Mouse (Mus musculus) ES-Bruce4 (cell line): ENCODE measurements around the gene Kctd7. TPM values are rescaled to one million over a fixed set of nuclear protein-coding genes. Genes with fewer than 3 reads are reported as not detected.

Experiments
- H3K27ac ChIP-seq: 2 replicates; pipeline ENCODE4 v1.5.1; 2012; ENCODE audit warnings: low read length, inconsistent platforms; ENCODE audit not compliant: insufficient read depth
- H3K27me3 ChIP-seq: 2 replicates; pipeline ENCODE4 v1.6.1; 2012; ENCODE audit warnings: mild to moderate bottlenecking, low read length, inconsistent platforms; ENCODE audit not compliant: control insufficient read depth, poor library complexity, insufficient read depth, severe bottlenecking
- H3K36me3 ChIP-seq: 2 replicates; pipeline ENCODE4 v1.6.1; 2012; ENCODE audit warnings: inconsistent platforms, mild to moderate bottlenecking, low read length, moderate library complexity; ENCODE audit not compliant: control insufficient read depth, poor library complexity, insufficient read depth, severe bottlenecking
- H3K4me1 ChIP-seq: one replicate; pipeline ENCODE4 v1.8.1; 2011; ENCODE audit warnings: low read length; ENCODE audit not compliant: control insufficient read depth, insufficient read depth
- H3K4me3 ChIP-seq: 2 replicates; pipeline ENCODE4 v1.5.1; 2011; ENCODE audit warnings: low read depth, mild to moderate bottlenecking, low read length
- H3K9ac ChIP-seq: 2 replicates; pipeline ENCODE4 v1.6.1; 2012; ENCODE audit warnings: low read depth, mild to moderate bottlenecking, inconsistent platforms; ENCODE audit not compliant: poor library complexity, severe bottlenecking
- H3K9me3 ChIP-seq: replicated peaks from 2 replicates; pipeline ENCODE4 v1.6.1; 2012; ENCODE audit warnings: mild to moderate bottlenecking, low read length, inconsistent platforms; ENCODE audit not compliant: control insufficient read depth, poor library complexity, insufficient read depth, severe bottlenecking
- CTCF ChIP-seq: IDR thresholded peaks from one replicate; pipeline ENCODE4 v1.8.1; 2011; ENCODE audit warnings: low read depth, low read length
- EP300 ChIP-seq: IDR thresholded peaks from 2 replicates; pipeline ENCODE4 v1.6.1; 2011; ENCODE audit warnings: low read depth, low read length; ENCODE audit not compliant: insufficient read depth
- POLR2A ChIP-seq: IDR thresholded peaks from one replicate; pipeline ENCODE4 v1.8.1; 2011; ENCODE audit warnings: low read length; ENCODE audit not compliant: insufficient read depth
- polyA plus RNA-seq: library from polyadenylated mRNA; stranded (reverse); fragments of >200 nt; gene quantifications from 2 replicates; pipeline ENCODE4 v1.2.4, GENCODE M21; 2011; ENCODE audit warnings: low read depth; ENCODE audit not compliant: missing spikeins, insufficient read depth, insufficient read length

Kctd7 gene
- polyA plus RNA-seq, 1 experiment, result 0.97 TPM

DNA sequence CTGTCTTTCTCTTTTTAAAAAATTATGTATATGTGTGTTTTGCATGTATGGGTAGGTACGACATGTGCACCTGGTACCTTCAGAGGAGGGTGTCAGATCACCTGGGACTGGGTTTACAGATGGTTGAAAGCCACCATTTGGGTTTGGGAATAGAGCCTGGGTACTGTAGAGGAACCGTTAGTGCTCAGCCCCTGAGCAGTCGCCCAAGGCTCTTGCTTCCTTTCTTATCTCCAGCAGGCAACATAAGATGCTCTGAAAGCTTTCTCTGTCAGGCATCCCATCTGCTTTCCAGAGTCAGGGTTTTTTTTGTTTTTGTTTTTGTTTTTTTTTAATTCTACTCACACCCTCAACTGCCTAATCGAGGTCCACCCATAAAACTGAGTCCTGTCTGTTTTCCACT is 20.6 kb downstream of the Kctd7 start:
- TF ChIP-seq CTCF, result no peak
- no peak for TF ChIP-seq EP300
- TF ChIP-seq POLR2A, result no peak

GRCm38 (mm10) chr5:130169109-130169508 is 24.4 kb downstream of the Kctd7 start:
- H3K36me3 ChIP-seq, result no peaks in the 10 kb centered on the region
- H3K27me3 ChIP-seq, result no peaks in the 10 kb centered on the region
- no peak overlapping the region for H3K9ac ChIP-seq
- no peak overlapping the region for H3K27ac ChIP-seq
- no peaks in the 10 kb centered on the region for H3K4me1 ChIP-seq
- TF ChIP-seq CTCF (no peak), EP300 (no peak), POLR2A (no peak)
- H3K4me3 ChIP-seq, result no peak overlapping the region
- 0 out of 2 replicates have a peak, but pooled peaks cover 3% of the 10 kb centered on the region for H3K9me3 ChIP-seq

More for the DNA sequence above, 20.6 kb downstream of the Kctd7 start:
- Histone ChIP-seq H3K9ac (no peak overlapping the region), H3K4me1 (no peaks in the 10 kb centered on the region), H3K9me3 (0 out of 2 replicates have a peak, but pooled peaks cover 3% of the 10 kb centered on the region), H3K4me3 (no peak overlapping the region), H3K27me3 (no peaks in the 10 kb centered on the region), H3K36me3 (no peaks in the 10 kb centered on the region), H3K27ac (no peak overlapping the region)

GRCm38 (mm10) chr5:130170666-130171422 is 26.2 kb downstream of the Kctd7 start:
- Histone ChIP-seq H3K9me3 (0 out of 2 replicates have a peak, but pooled peaks cover 3% of the 10 kb centered on the region), H3K27ac (no peak overlapping the region), H3K9ac (peak overlapping the region; percentile 91), H3K27me3 (no peaks in the 10 kb centered on the region), H3K36me3 (no peaks in the 10 kb centered on the region), H3K4me3 (peak overlapping the region; percentile 75), H3K4me1 (no peaks in the 10 kb centered on the region)
- TF ChIP-seq EP300, result no peak
- TF ChIP-seq POLR2A, result no peak
- TF ChIP-seq CTCF, result no peak

DNA sequence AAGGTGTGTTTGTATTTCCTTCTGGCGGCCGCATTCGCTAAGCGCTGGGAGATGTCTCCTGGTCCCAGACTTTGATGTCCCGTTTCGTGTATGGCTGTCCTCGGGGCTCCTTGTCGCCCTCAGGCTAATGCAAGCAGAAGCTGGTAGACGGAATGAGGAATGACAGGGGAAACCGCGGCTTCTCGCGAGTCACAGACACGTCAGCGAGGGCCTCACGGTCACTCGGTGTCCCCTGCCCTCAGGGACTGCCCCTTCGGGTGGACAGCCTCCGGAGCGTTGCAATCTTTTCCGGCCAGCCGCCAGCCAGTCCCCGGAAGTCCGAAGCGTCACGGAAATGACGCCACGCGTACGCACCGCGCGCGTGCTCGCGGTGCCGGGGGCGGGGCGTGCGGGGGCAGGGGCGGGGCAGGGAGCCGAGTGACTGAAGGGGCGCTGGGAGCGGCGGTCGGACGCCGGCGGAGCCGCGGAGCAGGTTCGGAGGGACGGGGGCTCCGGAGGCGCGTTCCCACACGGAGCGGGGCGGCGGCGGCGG is 26.8 kb downstream of the Kctd7 start, which contains the start of gene Rabgef1:
TSS of gene Rabgef1 (plus strand) at position 376 of the 532 bp plus-strand sequence.
- peak within 1 kb of the TSS; percentile 91 for H3K9ac ChIP-seq
- H3K36me3 ChIP-seq, result no peaks in the 10 kb centered on the region
- TF ChIP-seq POLR2A (peak; percentile 93), CTCF (no peak), EP300 (no peak)
- H3K27me3 ChIP-seq, result no peaks in the 10 kb centered on the region
- H3K4me1 ChIP-seq, result no peaks in the 10 kb centered on the region
- H3K4me3 ChIP-seq, result peak within 1 kb of the TSS; percentile 91
- H3K9me3 ChIP-seq, result 0 out of 2 replicates have a peak, but pooled peaks cover 3% of the 10 kb centered on the region
- H3K27ac ChIP-seq, result no peak within 1 kb of the TSS

DNA sequence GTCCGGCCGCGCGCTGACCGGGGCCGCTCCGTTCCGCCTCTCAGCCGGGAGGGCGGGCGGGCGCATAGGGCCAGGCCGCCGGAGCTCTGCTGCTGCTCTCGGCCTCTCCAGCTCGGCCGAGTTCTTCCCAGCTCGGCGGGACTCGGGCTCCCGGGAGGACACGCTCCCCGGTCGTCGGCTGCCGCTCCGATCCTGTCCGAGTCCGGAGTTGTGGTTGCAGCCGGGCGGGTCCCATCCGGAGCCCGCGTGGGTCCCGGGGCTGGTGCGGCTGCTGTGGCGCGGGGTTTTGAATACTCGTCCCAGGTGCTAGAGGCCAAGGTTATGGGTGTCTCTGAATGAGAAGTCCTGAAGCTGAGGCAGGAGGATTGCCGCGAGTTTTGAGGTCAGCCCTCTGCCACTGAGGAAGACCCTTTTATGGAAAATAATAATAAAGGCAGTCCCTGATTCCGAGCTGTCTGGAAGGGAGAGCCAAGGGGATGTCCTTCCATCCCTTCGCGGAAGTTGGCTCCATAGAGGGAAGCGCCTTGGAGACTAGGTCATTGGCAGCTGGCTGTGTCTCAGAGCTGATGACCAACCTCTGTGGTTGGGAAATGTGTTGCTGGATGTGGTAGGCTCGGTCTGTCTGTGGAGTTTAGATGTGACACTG is 27.4 kb downstream of the Kctd7 start:
- Histone ChIP-seq H3K36me3 (no peaks in the 10 kb centered on the region), H3K9ac (peak overlapping the region; percentile 91), H3K4me1 (no peaks in the 10 kb centered on the region), H3K27ac (no peak overlapping the region), H3K27me3 (no peaks in the 10 kb centered on the region), H3K4me3 (peak overlapping the region; percentile 91), H3K9me3 (0 out of 2 replicates have a peak, but pooled peaks cover 3% of the 10 kb centered on the region)
- TF ChIP-seq EP300 (no peak), CTCF (no peak)

GRCm38 (mm10) chr5:130173012-130173411 is 28.4 kb downstream of the Kctd7 start:
- Histone ChIP-seq H3K4me3 (no peak overlapping the region), H3K27ac (no peak overlapping the region), H3K4me1 (no peaks in the 10 kb centered on the region), H3K27me3 (no peaks in the 10 kb centered on the region), H3K9me3 (0 out of 2 replicates have a peak, but pooled peaks cover 2% of the 10 kb centered on the region), H3K9ac (peak overlapping the region; percentile 91), H3K36me3 (no peaks in the 10 kb centered on the region)
- TF ChIP-seq EP300 (no peak), POLR2A (no peak), CTCF (no peak)
